Mouse (Mus musculus): ENCODE data around the gene Midn.

DNA sequence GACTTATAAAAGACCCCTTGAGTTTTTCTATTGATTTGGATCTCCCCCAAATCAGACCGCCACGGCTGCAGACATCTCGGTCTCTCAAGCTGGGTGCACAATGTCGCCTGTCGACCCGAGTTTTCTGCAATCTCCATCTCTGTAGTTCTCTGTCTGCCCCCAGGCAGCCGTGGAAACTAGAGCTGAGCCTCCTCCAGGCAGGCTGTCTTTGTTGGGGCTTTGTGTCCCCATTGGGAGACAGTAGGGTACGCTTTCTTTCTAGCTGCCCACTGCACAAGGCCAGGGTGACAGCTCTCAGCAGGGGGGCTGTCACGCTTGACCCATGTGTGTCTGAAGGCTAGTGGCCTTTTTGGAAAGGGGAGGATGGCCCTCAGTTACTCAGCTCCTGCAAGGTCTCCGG lies 59.6 kb downstream of the Midn start:
- no peak for TF ChIP-seq GATA1 (IDR thresholded peaks at IDR 0.05; ENCODE audit: low read length)
- TF ChIP-seq TAL1 (IDR thresholded peaks at IDR 0.05; ENCODE audit: low read length) = no peak
